Mouse (Mus musculus) embryonic facial prominence, embryonic 13.5 days (tissue): ENCODE results near the gene Fbn1. TPM values are rescaled to one million over a fixed set of nuclear protein-coding genes. Genes with fewer than 3 reads are reported as not detected.

Experiments used
- ATAC-seq: fragments of 200-750 bp; cut with Nextera tagmentation; 2 replicates; pipeline ENCODE4 v1.8.0; 2017; ENCODE audit warnings: low read depth; ENCODE audit not compliant: insufficient number of reproducible peaks, insufficient read depth, low FRiP score, low TSS enrichment
- H3K27ac ChIP-seq: fragments of 300-500 bp; sonication (generic); 2 replicates; pipeline ENCODE4 v1.5.1; 2015; ENCODE audit warnings: moderate library complexity, mild to moderate bottlenecking, inconsistent platforms
- H3K27me3 ChIP-seq: fragments of 300-500 bp; sonication (generic); 2 replicates; pipeline ENCODE4 v1.6.1; 2015; ENCODE audit warnings: mild to moderate bottlenecking, inconsistent platforms
- H3K36me3 ChIP-seq: fragments of 300-500 bp; sonication (generic); 2 replicates; pipeline ENCODE4 v1.6.1; 2015; ENCODE audit warnings: mild to moderate bottlenecking, inconsistent platforms
- H3K4me1 ChIP-seq: fragments of 300-500 bp; sonication (generic); 2 replicates; pipeline ENCODE4 v1.6.1; 2015; ENCODE audit warnings: inconsistent platforms
- H3K4me2 ChIP-seq: fragments of 300-500 bp; sonication (generic); 2 replicates; pipeline ENCODE4 v1.6.1; 2015; ENCODE audit warnings: moderate library complexity, mild to moderate bottlenecking, inconsistent platforms
- H3K4me3 ChIP-seq: fragments of 300-500 bp; sonication (generic); 2 replicates; pipeline ENCODE4 v1.5.1; 2015; ENCODE audit warnings: mild to moderate bottlenecking, inconsistent platforms
- H3K9ac ChIP-seq: fragments of 300-500 bp; sonication (generic); 2 replicates; pipeline ENCODE4 v1.6.1; 2015; ENCODE audit warnings: mild to moderate bottlenecking, inconsistent platforms
- H3K9me3 ChIP-seq: fragments of 300-500 bp; sonication (generic); 2 replicates; pipeline ENCODE4 v1.6.1; 2016; ENCODE audit warnings: inconsistent platforms
- WGBS: fragments of 180-500 bp; shearing (Covaris S2); methylation state at CpG from one replicate; pipeline ENCODE4 v1.1.7; 2015; ENCODE audit warnings: mixed read lengths; 5-methylcytosine and 5-hydroxymethylcytosine counted together
- polyA plus RNA-seq: library from polyadenylated mRNA; unstranded; fragments of >200 nt; fragmentation: Nextera tagmentation; extraction: Ambion mirVana; gene quantifications from 2 replicates; pipeline ENCODE4 v1.2.1, GENCODE M21; 2015

The Fbn1 gene
- polyA plus RNA-seq, 1 experiment from 2014 or later, result 19.3 TPM

- Histone ChIP-seq H3K4me3 (no peak overlapping the region), H3K9ac (no peak overlapping the region), H3K36me3 (peaks cover 29% of the 10 kb centered on the region), H3K4me1 (0 out of 2 replicates have a peak, but pooled peaks cover 3% of the 10 kb centered on the region), H3K27ac (no peak overlapping the region), H3K4me2 (no peak overlapping the region), H3K9me3 (no peaks in the 10 kb centered on the region), H3K27me3 (no peaks in the 10 kb centered on the region)
- 57% methylated on average over 3 of the region's 3 CpGs for WGBS
- ATAC-seq, result no peak
Measured at GRCm38 (mm10) chr2:125477367-125477766, 30.4 kb downstream of the Fbn1 start.

DNA sequence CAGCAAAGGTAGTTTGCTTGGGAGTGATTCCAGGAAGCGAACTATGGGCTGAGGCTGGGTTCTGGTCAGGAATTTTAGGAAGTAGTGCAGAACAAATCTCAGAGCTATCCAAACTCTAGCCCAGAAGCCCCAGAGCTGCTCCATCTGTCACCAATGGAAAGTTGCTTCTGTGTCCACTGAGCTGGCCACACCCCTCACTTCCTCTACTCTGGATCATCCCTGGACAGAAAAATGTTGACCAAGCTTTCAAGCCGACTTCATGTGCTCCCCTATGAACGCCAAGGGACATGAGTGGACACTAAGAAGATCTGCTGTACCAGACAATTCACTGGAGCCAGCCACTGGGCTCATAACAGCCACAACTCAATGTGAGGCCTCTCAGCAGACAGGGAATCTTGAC is 31.6 kb downstream of the Fbn1 start:
- H3K4me2 ChIP-seq, result no peak overlapping the region
- no peak for ATAC-seq

GRCm38 (mm10) chr2:125474690-125475089 is 33.1 kb downstream of the Fbn1 start:
- ATAC-seq, result no peak
- no peak overlapping the region for H3K27ac ChIP-seq
- 84% methylated on average over 5 of the region's 5 CpGs for WGBS
- no peak overlapping the region for H3K4me2 ChIP-seq
- H3K27me3 ChIP-seq, result no peaks in the 10 kb centered on the region
- no peak overlapping the region for H3K9ac ChIP-seq
- peaks cover 10% of the 10 kb centered on the region for H3K4me1 ChIP-seq
- H3K36me3 ChIP-seq, result peaks cover 43% of the 10 kb centered on the region
- no peaks in the 10 kb centered on the region for H3K9me3 ChIP-seq
- no peak overlapping the region for H3K4me3 ChIP-seq

More for the DNA sequence above, 31.6 kb downstream of the Fbn1 start:
- H3K27ac ChIP-seq, result no peak overlapping the region
- WGBS, result 82% methylated on average over 3 of the region's 3 CpGs
- H3K36me3 ChIP-seq, result peaks cover 40% of the 10 kb centered on the region
- H3K9me3 ChIP-seq, result no peaks in the 10 kb centered on the region
- no peak overlapping the region for H3K9ac ChIP-seq
- H3K4me1 ChIP-seq, result 0 out of 2 replicates have a peak, but pooled peaks cover 3% of the 10 kb centered on the region
- H3K4me3 ChIP-seq, result no peak overlapping the region
- no peaks in the 10 kb centered on the region for H3K27me3 ChIP-seq

DNA sequence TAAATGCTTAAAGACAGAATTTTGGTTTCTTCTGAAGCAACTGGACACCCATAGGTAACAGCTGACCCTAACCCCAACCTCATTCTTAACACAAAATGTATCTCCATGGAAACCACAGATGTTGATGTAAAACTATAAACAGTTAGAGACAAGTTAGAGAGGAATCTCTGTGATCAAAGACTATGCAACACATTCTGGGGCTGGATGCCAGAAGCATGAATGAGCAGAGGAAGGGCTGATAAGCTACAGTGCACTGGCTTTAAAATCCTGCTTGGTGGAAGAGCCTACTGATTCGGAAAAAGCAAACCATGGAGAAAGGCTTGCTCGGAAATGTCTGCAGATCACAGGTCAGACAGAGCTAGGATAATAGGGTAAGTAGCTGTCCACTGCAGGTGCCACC is 34.6 kb downstream of the Fbn1 start:
- Histone ChIP-seq H3K4me3 (no peak overlapping the region), H3K4me2 (no peak overlapping the region), H3K4me1 (peaks cover 10% of the 10 kb centered on the region), H3K27ac (no peak overlapping the region), H3K36me3 (peaks cover 46% of the 10 kb centered on the region), H3K9me3 (no peaks in the 10 kb centered on the region), H3K27me3 (no peaks in the 10 kb centered on the region), H3K9ac (no peak overlapping the region)
- ATAC-seq, result no peak
- 89% methylated on average over 2 of the region's 2 CpGs for WGBS

- H3K4me2 ChIP-seq, result no peak overlapping the region
- no peak for ATAC-seq
- peaks cover 10% of the 10 kb centered on the region for H3K4me1 ChIP-seq
- no peak overlapping the region for H3K4me3 ChIP-seq
- H3K9ac ChIP-seq, result no peak overlapping the region
- H3K9me3 ChIP-seq, result no peaks in the 10 kb centered on the region
- H3K36me3 ChIP-seq, result peaks cover 53% of the 10 kb centered on the region
- WGBS, result 87% methylated on average over 4 of the region's 4 CpGs
- no peaks in the 10 kb centered on the region for H3K27me3 ChIP-seq
- no peak overlapping the region for H3K27ac ChIP-seq
Measured at GRCm38 (mm10) chr2:125471721-125472120, 36.1 kb downstream of the Fbn1 start.

DNA sequence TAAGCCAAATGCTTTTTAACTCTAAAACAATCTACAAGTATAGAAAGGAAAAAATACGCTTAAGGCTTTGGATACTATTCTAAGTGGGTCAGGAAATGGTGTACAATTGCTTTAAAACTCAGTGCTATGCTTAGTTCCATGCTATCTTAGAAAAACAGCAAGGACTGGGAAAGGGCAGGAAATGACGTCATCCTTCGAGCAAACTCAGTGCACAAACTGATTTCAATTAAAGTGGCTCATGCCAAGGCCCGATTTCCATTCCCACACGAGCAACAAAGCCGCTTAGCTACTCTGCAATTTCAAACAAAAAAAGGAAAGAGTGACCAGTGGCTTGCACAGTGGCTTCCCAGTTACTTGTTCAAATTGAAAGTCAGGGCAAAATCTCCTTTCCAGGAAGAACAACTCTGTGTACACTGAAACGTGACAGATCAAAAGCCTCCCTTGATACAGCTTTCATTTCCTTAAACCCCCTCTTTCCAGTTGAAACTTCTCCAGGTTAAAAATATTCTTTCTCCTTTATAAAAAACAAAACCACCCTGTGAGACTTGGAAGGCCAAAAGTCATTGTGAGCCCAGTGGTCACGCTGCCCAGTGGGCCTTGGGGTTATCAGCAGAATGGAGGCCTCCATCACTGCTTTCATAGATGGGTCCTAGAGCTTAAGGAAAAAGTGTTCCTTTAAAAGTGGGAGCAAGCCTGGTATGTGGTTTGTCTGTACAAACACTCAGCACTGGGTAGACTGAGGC is 37.1 kb downstream of the Fbn1 start:
- no peaks in the 10 kb centered on the region for H3K27me3 ChIP-seq
- no peak overlapping the region for H3K4me3 ChIP-seq
- no peak overlapping the region for H3K4me2 ChIP-seq
- 40% methylated on average over 8 of the region's 8 CpGs for WGBS
- ATAC-seq, result no peak
- H3K9me3 ChIP-seq, result no peaks in the 10 kb centered on the region
- no peak overlapping the region for H3K9ac ChIP-seq
- H3K36me3 ChIP-seq, result peaks cover 53% of the 10 kb centered on the region
- peak overlapping the region; percentile 33; the same call in 1 of the 2 replicates for H3K27ac ChIP-seq
- H3K4me1 ChIP-seq, result peaks cover 10% of the 10 kb centered on the region

- Histone ChIP-seq H3K9ac (no peak overlapping the region), H3K4me3 (no peak overlapping the region), H3K4me2 (no peak overlapping the region), H3K27ac (no peak overlapping the region), H3K27me3 (no peaks in the 10 kb centered on the region), H3K4me1 (no peaks in the 10 kb centered on the region), H3K9me3 (no peaks in the 10 kb centered on the region), H3K36me3 (peaks cover 44% of the 10 kb centered on the region)
- no peak for ATAC-seq
- WGBS, result 84% methylated on average over 6 of the region's 6 CpGs
Measured at GRCm38 (mm10) chr2:125464036-125464435, 43.8 kb downstream of the Fbn1 start.

DNA sequence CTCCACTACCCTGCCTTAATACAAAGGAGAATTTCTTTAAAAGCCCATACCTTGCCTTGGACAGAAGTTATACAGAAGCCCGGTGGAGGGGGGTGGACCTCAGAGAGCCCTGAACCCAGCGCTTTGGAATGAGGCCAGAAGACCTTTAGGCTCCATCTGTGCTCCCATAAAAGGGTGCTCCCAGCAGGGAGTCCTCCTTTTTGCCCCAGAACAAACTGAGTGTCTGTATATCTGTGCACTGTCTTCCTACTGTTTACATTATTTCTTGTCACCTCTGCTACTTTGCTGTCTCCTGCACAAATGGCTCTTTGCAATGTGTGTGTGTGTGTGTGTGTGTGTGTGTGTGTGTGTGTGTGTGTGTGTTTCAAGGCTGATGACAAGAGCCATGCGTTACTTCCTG is 48.7 kb downstream of the Fbn1 start:
- ATAC-seq, result no peak
- no peaks in the 10 kb centered on the region for H3K4me1 ChIP-seq
- WGBS, result 81% methylated on average over 3 of the region's 3 CpGs
- H3K9me3 ChIP-seq, result no peaks in the 10 kb centered on the region
- no peak overlapping the region for H3K9ac ChIP-seq
- H3K36me3 ChIP-seq, result peaks cover 8% of the 10 kb centered on the region; the same call in 1 of the 2 replicates
- H3K4me2 ChIP-seq, result no peak overlapping the region
- H3K4me3 ChIP-seq, result no peak overlapping the region
- H3K27ac ChIP-seq, result no peak overlapping the region
- H3K27me3 ChIP-seq, result no peaks in the 10 kb centered on the region

DNA sequence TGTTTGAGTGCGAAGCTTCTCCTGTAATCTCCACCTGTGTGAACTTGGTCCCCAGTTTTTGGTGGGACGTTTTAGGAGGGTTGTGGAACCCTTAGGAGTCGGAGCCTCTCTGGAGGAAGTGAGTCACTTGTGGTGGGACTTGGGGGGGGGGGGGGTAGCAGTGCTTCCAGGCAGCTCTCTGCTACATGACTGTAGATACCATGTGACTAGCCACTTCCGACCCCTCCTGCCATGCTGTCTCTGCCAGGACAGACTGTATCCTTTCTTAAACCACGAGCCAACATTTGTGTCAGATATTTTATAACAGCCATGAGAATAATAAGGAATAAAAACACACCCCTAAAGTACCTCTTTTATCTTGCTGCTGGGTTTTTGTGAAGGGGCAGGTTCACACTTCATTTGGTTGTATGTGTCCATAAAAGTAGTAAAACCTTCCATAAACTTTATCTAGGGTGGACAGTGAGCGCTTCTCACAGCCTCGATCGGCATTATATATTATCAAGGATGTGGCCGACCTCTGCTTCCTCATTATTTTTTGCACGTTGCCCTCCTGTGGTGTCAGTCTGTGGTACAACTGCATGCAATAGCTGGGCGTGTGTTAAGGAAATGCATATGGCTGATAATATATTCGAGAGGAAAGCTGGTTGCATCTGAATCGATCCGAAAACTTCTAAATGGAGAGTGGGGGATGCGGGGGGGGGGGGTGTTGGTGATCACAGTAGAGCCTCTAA is 51.6 kb downstream of the Fbn1 start:
- peaks cover 12% of the 10 kb centered on the region for H3K4me1 ChIP-seq
- H3K4me3 ChIP-seq, result no peak overlapping the region
- 81% methylated on average over 15 of the region's 15 CpGs for WGBS
- no peak overlapping the region for H3K9ac ChIP-seq
- ATAC-seq, result no peak
- no peak overlapping the region for H3K27ac ChIP-seq
- no peak overlapping the region for H3K4me2 ChIP-seq
- 0 out of 2 replicates have a peak, but pooled peaks cover 4% of the 10 kb centered on the region for H3K36me3 ChIP-seq
- H3K9me3 ChIP-seq, result no peaks in the 10 kb centered on the region
- no peaks in the 10 kb centered on the region for H3K27me3 ChIP-seq

DNA sequence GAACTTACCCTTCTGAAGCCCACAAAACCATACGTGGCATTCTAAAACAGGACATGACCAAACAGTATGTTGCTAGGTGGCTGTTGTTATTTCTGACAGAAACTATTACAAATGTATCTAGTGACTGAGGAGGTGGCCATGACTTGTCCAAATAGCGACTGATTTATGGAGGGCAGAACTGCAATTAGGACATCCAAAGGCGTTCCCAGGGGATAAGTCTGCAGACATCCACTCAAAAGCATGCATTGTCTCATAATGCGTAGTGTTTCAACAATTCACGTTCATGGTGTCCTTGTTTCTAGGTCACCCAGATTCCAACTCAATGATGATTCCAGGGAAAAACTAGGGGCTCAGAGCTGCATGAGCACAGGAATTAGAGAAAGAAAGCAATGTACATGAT is 53.0 kb downstream of the Fbn1 start:
- Histone ChIP-seq H3K36me3 (no peaks in the 10 kb centered on the region), H3K4me2 (no peak overlapping the region), H3K27ac (no peak overlapping the region), H3K4me1 (peaks cover 12% of the 10 kb centered on the region), H3K9ac (no peak overlapping the region), H3K27me3 (no peaks in the 10 kb centered on the region), H3K9me3 (no peaks in the 10 kb centered on the region), H3K4me3 (no peak overlapping the region)
- 94% methylated on average over 5 of the region's 5 CpGs for WGBS
- no peak for ATAC-seq

GRCm38 (mm10) chr2:125452369-125453097 is 55.3 kb downstream of the Fbn1 start:
- no peak for ATAC-seq
- Histone ChIP-seq H3K27me3 (no peaks in the 10 kb centered on the region), H3K4me3 (no peak overlapping the region), H3K9ac (no peak overlapping the region), H3K4me1 (peaks cover 27% of the 10 kb centered on the region), H3K9me3 (no peaks in the 10 kb centered on the region), H3K27ac (peak overlapping the region; percentile 57), H3K4me2 (no peak overlapping the region), H3K36me3 (no peaks in the 10 kb centered on the region)
- 22% methylated on average over 6 of the region's 6 CpGs for WGBS
